Mouse (Mus musculus) myocyte (in vitro differentiated cells): Measurements from ENCODE around the gene Nsd2.

ENCODE experiments used
- MYOG ChIP-seq, 3 experiments: IDR thresholded peaks; one replicate each; pipeline ENCODE4 v1.6.1; 2011; ENCODE audit warnings: control low read depth in 2 of 3, low read depth in 2 of 3, mild to moderate bottlenecking in 2 of 3; ENCODE audit not compliant: insufficient read length in 2 of 3, control insufficient read depth in 1 of 3, insufficient read depth in 1 of 3
- POLR2A ChIP-seq: IDR thresholded peaks from one replicate; pipeline ENCODE4 v1.6.1; 2011; ENCODE audit warnings: low read depth, mild to moderate bottlenecking, control low read depth, moderate library complexity; ENCODE audit not compliant: insufficient read length
- TCF12 ChIP-seq: IDR thresholded peaks from one replicate; pipeline ENCODE4 v1.6.1; 2011; ENCODE audit warnings: mild to moderate bottlenecking, control low read depth; ENCODE audit not compliant: poor library complexity, insufficient read depth, severe bottlenecking

DNA sequence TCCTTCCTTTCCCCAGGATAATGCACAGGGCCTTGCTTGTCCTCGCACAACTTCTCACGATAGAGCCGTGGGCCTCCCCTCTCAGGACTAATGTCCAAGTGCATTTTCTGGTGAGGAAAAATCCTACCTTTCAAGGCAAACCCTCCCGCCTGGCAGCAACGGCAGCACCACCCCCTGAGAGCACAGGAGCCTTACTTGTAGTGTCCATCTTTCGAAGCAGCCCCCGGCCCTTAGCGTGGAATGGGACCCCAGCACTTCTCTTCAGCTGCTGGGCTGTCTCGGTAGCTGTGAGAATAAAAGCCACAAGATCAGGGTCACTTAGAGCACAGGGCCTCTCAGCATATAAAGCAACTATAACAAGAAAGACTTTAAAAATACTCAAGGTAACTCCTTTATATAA is 82.7 kb downstream of the Nsd2 start:
- no peak for TF ChIP-seq POLR2A
- no peak for TF ChIP-seq MYOG (IDR thresholded peaks at IDR 0.05; ENCODE audit: control insufficient read depth in 1 of 3, insufficient read depth in 1 of 3, insufficient read length in 2 of 3, low read depth in 2 of 3)
- no peak for TF ChIP-seq TCF12
